Mouse (Mus musculus): ENCODE results near the gene Agxt2. TPM values are rescaled to one million over a fixed set of nuclear protein-coding genes. Genes with fewer than 3 reads are reported as not detected.

The Agxt2 gene
- polyA plus RNA-seq, 1 experiment: not detected

- H3K27ac ChIP-seq (ENCODE audit: insufficient read depth, low read length): no peak overlapping the region
- H3K4me3 ChIP-seq (ENCODE audit: low read depth, low read length): no peak overlapping the region
- H3K27me3 ChIP-seq (ENCODE audit: control insufficient read depth, insufficient read depth, low read length, poor library complexity, severe bottlenecking): no peaks in the 10 kb centered on the region
- no peaks in the 10 kb centered on the region for H3K4me1 ChIP-seq (ENCODE audit: control insufficient read depth, insufficient read depth, low read length)
- no peaks in the 10 kb centered on the region for H3K36me3 ChIP-seq (ENCODE audit: control insufficient read depth, insufficient read depth, low read length, poor library complexity, severe bottlenecking)
- no peak overlapping the region for H3K9ac ChIP-seq (ENCODE audit: low read depth, poor library complexity, severe bottlenecking)
- H3K9me3 ChIP-seq (replicated peaks; ENCODE audit: control insufficient read depth, insufficient read depth, low read length, poor library complexity, severe bottlenecking): no peaks in the 10 kb centered on the region
- TF ChIP-seq POLR2A (IDR thresholded peaks at IDR 0.05; ENCODE audit: insufficient read depth, low read length) (no peak), CTCF (IDR thresholded peaks at IDR 0.05; ENCODE audit: low read depth, low read length) (no peak), EP300 (IDR thresholded peaks at IDR 0.05; ENCODE audit: insufficient read depth, low read depth, low read length) (no peak)
Measured at GRCm38 (mm10) chr15:10332566-10332965, 25.8 kb upstream of the Agxt2 start.

- Histone ChIP-seq H3K27me3 (ENCODE audit: control insufficient read depth, insufficient read depth, low read length, poor library complexity, severe bottlenecking) (no peaks in the 10 kb centered on the region), H3K9me3 (replicated peaks; ENCODE audit: control insufficient read depth, insufficient read depth, low read length, poor library complexity, severe bottlenecking) (no peaks in the 10 kb centered on the region), H3K9ac (ENCODE audit: low read depth, poor library complexity, severe bottlenecking) (no peak overlapping the region), H3K36me3 (ENCODE audit: control insufficient read depth, insufficient read depth, low read length, poor library complexity, severe bottlenecking) (no peaks in the 10 kb centered on the region), H3K4me1 (ENCODE audit: control insufficient read depth, insufficient read depth, low read length) (no peaks in the 10 kb centered on the region), H3K4me3 (ENCODE audit: low read depth, low read length) (no peak overlapping the region), H3K27ac (ENCODE audit: insufficient read depth, low read length) (no peak overlapping the region)
- TF ChIP-seq CTCF (IDR thresholded peaks at IDR 0.05; ENCODE audit: low read depth, low read length) (no peak), EP300 (IDR thresholded peaks at IDR 0.05; ENCODE audit: insufficient read depth, low read depth, low read length) (no peak), POLR2A (IDR thresholded peaks at IDR 0.05; ENCODE audit: insufficient read depth, low read length) (no peak)
Measured at GRCm38 (mm10) chr15:10338606-10339005, 19.7 kb upstream of the Agxt2 start.

GRCm38 (mm10) chr15:10347044-10347443 lies 11.3 kb upstream of the Agxt2 start:
- H3K4me3 ChIP-seq (ENCODE audit: low read depth, low read length): no peak overlapping the region
- H3K27me3 ChIP-seq (ENCODE audit: control insufficient read depth, insufficient read depth, low read length, poor library complexity, severe bottlenecking): no peaks in the 10 kb centered on the region
- no peaks in the 10 kb centered on the region for H3K36me3 ChIP-seq (ENCODE audit: control insufficient read depth, insufficient read depth, low read length, poor library complexity, severe bottlenecking)
- no peaks in the 10 kb centered on the region for H3K4me1 ChIP-seq (ENCODE audit: control insufficient read depth, insufficient read depth, low read length)
- TF ChIP-seq POLR2A (IDR thresholded peaks at IDR 0.05; ENCODE audit: insufficient read depth, low read length) (no peak), EP300 (IDR thresholded peaks at IDR 0.05; ENCODE audit: insufficient read depth, low read depth, low read length) (no peak), CTCF (IDR thresholded peaks at IDR 0.05; ENCODE audit: low read depth, low read length) (no peak)
- H3K9ac ChIP-seq (ENCODE audit: low read depth, poor library complexity, severe bottlenecking): no peak overlapping the region
- 0 out of 2 replicates have a peak, but pooled peaks cover 4% of the 10 kb centered on the region for H3K9me3 ChIP-seq (replicated peaks; ENCODE audit: control insufficient read depth, insufficient read depth, low read length, poor library complexity, severe bottlenecking)
- H3K27ac ChIP-seq (ENCODE audit: insufficient read depth, low read length): no peak overlapping the region

GRCm38 (mm10) chr15:10366331-10366730 lies 8.0 kb downstream of the Agxt2 start:
- H3K4me3 ChIP-seq (ENCODE audit: low read depth, low read length): no peak overlapping the region
- no peaks in the 10 kb centered on the region for H3K9me3 ChIP-seq (replicated peaks; ENCODE audit: control insufficient read depth, insufficient read depth, low read length, poor library complexity, severe bottlenecking)
- no peak overlapping the region for H3K9ac ChIP-seq (ENCODE audit: low read depth, poor library complexity, severe bottlenecking)
- no peaks in the 10 kb centered on the region for H3K4me1 ChIP-seq (ENCODE audit: control insufficient read depth, insufficient read depth, low read length)
- no peak overlapping the region for H3K27ac ChIP-seq (ENCODE audit: insufficient read depth, low read length)
- no peaks in the 10 kb centered on the region for H3K36me3 ChIP-seq (ENCODE audit: control insufficient read depth, insufficient read depth, low read length, poor library complexity, severe bottlenecking)
- H3K27me3 ChIP-seq (ENCODE audit: control insufficient read depth, insufficient read depth, low read length, poor library complexity, severe bottlenecking): no peaks in the 10 kb centered on the region
- no peak for TF ChIP-seq EP300 (IDR thresholded peaks at IDR 0.05; ENCODE audit: insufficient read depth, low read depth, low read length)
- TF ChIP-seq POLR2A (IDR thresholded peaks at IDR 0.05; ENCODE audit: insufficient read depth, low read length): no peak
- TF ChIP-seq CTCF (IDR thresholded peaks at IDR 0.05; ENCODE audit: low read depth, low read length): no peak

- Histone ChIP-seq H3K27ac (ENCODE audit: insufficient read depth, low read length) (no peak overlapping the region), H3K4me3 (ENCODE audit: low read depth, low read length) (no peak overlapping the region), H3K36me3 (ENCODE audit: control insufficient read depth, insufficient read depth, low read length, poor library complexity, severe bottlenecking) (no peaks in the 10 kb centered on the region), H3K27me3 (ENCODE audit: control insufficient read depth, insufficient read depth, low read length, poor library complexity, severe bottlenecking) (no peaks in the 10 kb centered on the region), H3K9me3 (replicated peaks; ENCODE audit: control insufficient read depth, insufficient read depth, low read length, poor library complexity, severe bottlenecking) (no peaks in the 10 kb centered on the region), H3K9ac (ENCODE audit: low read depth, poor library complexity, severe bottlenecking) (no peak overlapping the region), H3K4me1 (ENCODE audit: control insufficient read depth, insufficient read depth, low read length) (no peaks in the 10 kb centered on the region)
- TF ChIP-seq EP300 (IDR thresholded peaks at IDR 0.05; ENCODE audit: insufficient read depth, low read depth, low read length) (no peak), POLR2A (IDR thresholded peaks at IDR 0.05; ENCODE audit: insufficient read depth, low read length) (no peak), CTCF (IDR thresholded peaks at IDR 0.05; ENCODE audit: low read depth, low read length) (no peak)
Measured at GRCm38 (mm10) chr15:10375404-10375803, 17.1 kb downstream of the Agxt2 start.

GRCm38 (mm10) chr15:10378338-10378959 lies 20.1 kb downstream of the Agxt2 start:
- no peaks in the 10 kb centered on the region for H3K36me3 ChIP-seq (ENCODE audit: control insufficient read depth, insufficient read depth, low read length, poor library complexity, severe bottlenecking)
- no peaks in the 10 kb centered on the region for H3K9me3 ChIP-seq (replicated peaks; ENCODE audit: control insufficient read depth, insufficient read depth, low read length, poor library complexity, severe bottlenecking)
- H3K4me3 ChIP-seq (ENCODE audit: low read depth, low read length): no peak overlapping the region
- H3K27ac ChIP-seq (ENCODE audit: insufficient read depth, low read length): no peak overlapping the region
- H3K27me3 ChIP-seq (ENCODE audit: control insufficient read depth, insufficient read depth, low read length, poor library complexity, severe bottlenecking): no peaks in the 10 kb centered on the region
- H3K4me1 ChIP-seq (ENCODE audit: control insufficient read depth, insufficient read depth, low read length): no peaks in the 10 kb centered on the region
- no peak for TF ChIP-seq POLR2A (IDR thresholded peaks at IDR 0.05; ENCODE audit: insufficient read depth, low read length)
- no peak for TF ChIP-seq EP300 (IDR thresholded peaks at IDR 0.05; ENCODE audit: insufficient read depth, low read depth, low read length)
- TF ChIP-seq CTCF (IDR thresholded peaks at IDR 0.05; ENCODE audit: low read depth, low read length): no peak
- H3K9ac ChIP-seq (ENCODE audit: low read depth, poor library complexity, severe bottlenecking): no peak overlapping the region
